Mouse (Mus musculus): ENCODE measurements around the gene Lrfn3. TPM values are rescaled to one million over a fixed set of nuclear protein-coding genes. Genes with fewer than 3 reads are reported as not detected.
A peak's percentile ranks its signal among the peaks of the same experiment; 100 is the strongest.

Lrfn3 gene
- total and polyA plus RNA-seq, 3 experiments = 0.08 TPM; not detected in 2

DNA sequence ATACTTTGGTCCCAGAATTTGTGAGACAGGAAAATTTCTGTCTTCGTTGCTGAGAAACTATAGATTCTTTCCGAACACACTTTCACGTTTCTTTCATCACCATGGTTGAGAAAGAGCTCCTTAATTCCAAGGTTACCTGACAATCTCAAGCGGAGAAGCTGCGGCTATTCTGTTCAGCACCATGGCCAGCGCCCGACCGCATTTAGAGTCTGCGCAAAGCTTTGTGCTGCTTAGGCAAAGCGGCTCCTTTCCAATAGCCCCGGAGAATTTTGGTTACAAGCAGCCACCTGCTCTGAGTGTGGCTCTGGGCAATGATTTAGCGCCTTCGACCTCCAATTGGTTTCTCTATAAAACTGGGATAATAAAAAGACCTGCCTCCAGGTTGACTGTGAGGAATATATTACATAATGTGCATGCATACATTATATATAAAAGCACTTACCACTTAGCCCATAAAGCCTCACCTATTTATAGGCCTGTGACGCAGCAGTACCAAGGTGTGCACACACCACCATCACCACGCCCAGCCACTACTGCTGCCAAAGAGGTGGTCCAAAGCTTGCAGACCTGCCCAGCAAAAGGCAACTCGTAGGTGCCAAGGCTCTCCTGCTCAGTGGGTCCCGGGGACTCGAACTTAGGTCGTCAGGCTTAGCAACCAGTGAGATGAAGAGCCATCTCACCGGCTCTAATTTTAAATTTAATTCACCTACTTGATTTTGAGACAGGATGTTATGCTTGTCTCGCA lies 15.8 kb downstream of the Lrfn3 start:
- Histone ChIP-seq H3K27ac (ENCODE audit: insufficient read depth, low read depth) (no peak overlapping the region), H3K9ac (ENCODE audit: insufficient read depth, low read depth) (no peak overlapping the region), H3K36me3 (replicated peaks in 1 of 2; ENCODE audit: control insufficient read depth in 1 of 2, insufficient read depth in 1 of 2, low read length in 1 of 2) (no peaks in the 10 kb centered on the region), H3K4me2 (ENCODE audit: insufficient read depth, low read depth, poor library complexity, severe bottlenecking) (no peak overlapping the region), H3K9me3 (replicated peaks; ENCODE audit: low read length) (no peaks in the 10 kb centered on the region), H3K4me3 (replicated peaks in 1 of 3; ENCODE audit: low read depth in 2 of 3, low read length in 2 of 3, poor library complexity in 1 of 3) (no peak overlapping the region), H3K27me3 (replicated peaks) (peaks cover 87% of the 10 kb centered on the region), H3K79me2 (replicated peaks; ENCODE audit: control insufficient read depth, extremely low read depth, insufficient read depth, poor library complexity, severe bottlenecking) (no peaks in the 10 kb centered on the region), H3K4me1 (ENCODE audit: control insufficient read depth in 1 of 2, insufficient read depth in 2 of 2) (no peaks in the 10 kb centered on the region)
- DNase-seq (ENCODE audit: extremely low read depth) = peak; percentile 61
- in situ Hi-C loops (cut with MboI; ENCODE audit: low pct_ligation_motif_present, low pct_unique_long_range_greater_than_20kb, low sequenced_read_pairs) = no loop called here
- dilution Hi-C loops (cut with MboI; ENCODE audit: extremely low pct_ligation_motif_present, extremely low pct_unique_long_range_greater_than_20kb, low sequenced_read_pairs) = no loop called here
- TF ChIP-seq UBTF (IDR thresholded peaks at IDR 0.05; ENCODE audit: low read depth, low read length) (no peak), SIN3A (IDR thresholded peaks at IDR 0.05; ENCODE audit: low read length) (peak; percentile 76), USF2 (conservative IDR thresholded peaks at IDR 0.05; ENCODE audit: low read depth, low read length) (no peak), MAFK (IDR thresholded peaks at IDR 0.05; ENCODE audit: insufficient replicate concordance, low read length) (no peak), EP300 (IDR thresholded peaks at IDR 0.05; ENCODE audit: low read length) (no peak), USF1 (IDR thresholded peaks at IDR 0.05; ENCODE audit: low read depth, low read length) (no peak), MYC (IDR thresholded peaks at IDR 0.05; ENCODE audit: low read depth, low read length) (no peak), NRF1 (IDR thresholded peaks at IDR 0.05; ENCODE audit: low read depth, low read length) (peak; percentile 81)

GRCm38 (mm10) chr7:30339432-30340109 lies 23.0 kb downstream of the Lrfn3 start:
- dilution Hi-C loops (cut with MboI; ENCODE audit: extremely low pct_ligation_motif_present, extremely low pct_unique_long_range_greater_than_20kb, low sequenced_read_pairs) = no loop called here
- TF ChIP-seq NELFE (IDR thresholded peaks at IDR 0.05; ENCODE audit: low read depth, low read length) = no peak
- TF ChIP-seq MXI1 (IDR thresholded peaks at IDR 0.05; ENCODE audit: low read depth, low read length) = no peak
- no peak for TF ChIP-seq PAX5 (IDR thresholded peaks at IDR 0.05; ENCODE audit: low read length)
- TF ChIP-seq EP300 (IDR thresholded peaks at IDR 0.05; ENCODE audit: low read length) = no peak
- no peak for TF ChIP-seq GABPA (IDR thresholded peaks at IDR 0.05; ENCODE audit: insufficient replicate concordance, low read depth, low read length)
- TF ChIP-seq CTCF (conservative IDR thresholded peaks at IDR 0.05 in 1 of 2, IDR thresholded peaks at IDR 0.05 in 1 of 2; ENCODE audit: low read depth in 2 of 2, low read length in 2 of 2) = no peak
- no peak for TF ChIP-seq RAD21 (IDR thresholded peaks at IDR 0.05; ENCODE audit: low read depth, low read length)
- TF ChIP-seq BHLHE40 (IDR thresholded peaks at IDR 0.05; ENCODE audit: low read depth, low read length) = no peak
- TF ChIP-seq SMC3 (IDR thresholded peaks at IDR 0.05; ENCODE audit: low read depth, low read length) = no peak
- no peak for TF ChIP-seq HCFC1 (IDR thresholded peaks at IDR 0.05; ENCODE audit: low read depth, low read length)
- TF ChIP-seq MAFK (IDR thresholded peaks at IDR 0.05; ENCODE audit: insufficient replicate concordance, low read length) = no peak
- no peak for TF ChIP-seq RCOR1 (conservative IDR thresholded peaks at IDR 0.05; ENCODE audit: low read depth, low read length)
- TF ChIP-seq ETS1 (conservative IDR thresholded peaks at IDR 0.05; ENCODE audit: low read depth, low read length) = no peak
- no peak for TF ChIP-seq POLR2AphosphoS2 (IDR thresholded peaks at IDR 0.05; ENCODE audit: low read depth, low read length)
- TF ChIP-seq MAX (IDR thresholded peaks at IDR 0.05; ENCODE audit: low read length) = no peak

More at GRCm38 (mm10) chr7:30339432-30340109, 23.0 kb downstream of the Lrfn3 start:
- Histone ChIP-seq H3K4me2 (ENCODE audit: insufficient read depth, low read depth, poor library complexity, severe bottlenecking) (no peak overlapping the region), H3K9me3 (replicated peaks; ENCODE audit: low read length) (no peaks in the 10 kb centered on the region), H3K4me1 (ENCODE audit: control insufficient read depth in 1 of 2, insufficient read depth in 2 of 2) (no peaks in the 10 kb centered on the region), H3K27ac (ENCODE audit: insufficient read depth, low read depth) (no peak overlapping the region), H3K36me3 (replicated peaks in 1 of 2; ENCODE audit: control insufficient read depth in 1 of 2, insufficient read depth in 1 of 2, low read length in 1 of 2) (no peaks in the 10 kb centered on the region), H3K27me3 (replicated peaks) (peaks cover 86% of the 10 kb centered on the region), H3K9ac (ENCODE audit: insufficient read depth, low read depth) (no peak overlapping the region), H3K4me3 (replicated peaks in 1 of 3; ENCODE audit: low read depth in 2 of 3, low read length in 2 of 3, poor library complexity in 1 of 3) (no peak overlapping the region), H3K79me2 (replicated peaks; ENCODE audit: control insufficient read depth, extremely low read depth, insufficient read depth, poor library complexity, severe bottlenecking) (no peaks in the 10 kb centered on the region)
- in situ Hi-C loops (cut with MboI; ENCODE audit: low pct_ligation_motif_present, low pct_unique_long_range_greater_than_20kb, low sequenced_read_pairs) = no loop called here
- no peak for DNase-seq (ENCODE audit: extremely low read depth)

All from CH12.LX (cell line).